Mouse (Mus musculus): ENCODE measurements around the gene Syt1.

The Syt1 gene

DNA sequence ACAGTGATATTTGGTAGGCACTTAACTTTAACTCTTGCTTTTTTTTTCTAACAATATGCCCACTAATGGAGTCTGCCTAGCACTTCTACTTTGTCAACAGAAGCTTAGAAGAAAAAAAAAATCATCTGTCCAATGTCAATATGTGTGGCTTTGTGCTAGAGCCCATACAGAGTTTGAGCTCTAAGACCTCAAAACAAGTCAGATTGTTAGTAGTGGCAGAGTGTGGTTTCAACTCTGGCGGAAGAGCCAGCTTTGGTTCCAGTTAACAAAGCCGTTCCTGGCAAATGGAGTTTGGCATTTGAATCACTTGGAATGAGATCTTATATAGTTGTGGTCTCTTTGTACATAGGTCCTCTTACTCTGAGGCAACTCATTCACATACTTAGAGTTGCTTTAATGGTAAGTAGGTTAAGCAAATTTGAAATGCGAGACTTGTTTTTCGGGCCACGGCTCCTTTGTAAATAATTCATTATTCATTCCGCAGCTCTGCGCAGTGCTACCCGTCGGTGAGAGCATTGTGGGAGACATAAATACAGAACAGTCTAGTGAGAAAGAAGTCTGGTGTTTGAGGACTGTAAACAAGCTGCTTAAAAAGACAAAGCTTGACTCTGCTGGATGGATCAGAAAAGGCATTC is 429.9 kb downstream of the Syt1 start:
- DNase-seq (ENCODE audit: inconsistent ontology term), result peak; percentile 93

DNA sequence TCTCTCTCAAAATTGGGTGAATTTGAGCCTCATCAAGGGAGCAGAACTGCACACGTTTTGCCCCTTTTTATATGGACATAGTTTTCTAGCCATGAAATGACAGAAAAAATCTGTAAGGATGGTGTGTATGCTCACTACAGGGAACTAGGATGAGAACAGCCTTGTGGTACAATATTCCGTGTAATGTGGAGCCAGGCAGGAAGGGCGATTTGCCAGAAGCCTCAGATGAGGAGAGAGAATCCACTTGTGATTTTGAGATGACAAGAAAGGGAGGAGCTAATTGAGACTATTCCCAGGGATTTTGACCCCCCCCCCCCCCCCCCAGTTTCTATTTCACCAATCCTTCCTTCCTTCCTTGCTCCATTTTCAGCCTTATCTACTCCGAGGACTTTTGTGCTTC is 431.4 kb downstream of the Syt1 start:
- no peak for DNase-seq (ENCODE audit: inconsistent ontology term)

DNA sequence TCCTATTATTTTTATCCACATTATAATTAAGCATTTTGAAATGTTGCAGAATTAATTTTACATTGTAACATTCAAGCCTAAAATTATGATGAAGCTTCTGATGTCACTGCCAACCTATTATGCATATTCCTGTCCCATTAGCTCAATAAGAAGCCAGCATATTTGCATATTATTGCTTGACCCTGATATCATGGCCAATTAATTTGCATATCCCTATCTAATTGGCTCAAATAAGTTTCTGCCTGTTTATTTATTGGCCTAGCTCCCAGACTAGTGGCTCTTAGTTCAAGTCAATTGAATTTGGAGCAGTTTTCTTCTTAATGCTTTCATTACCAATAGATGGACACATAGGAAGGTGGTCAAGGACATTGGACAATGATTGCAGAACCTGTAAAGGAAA is 433.2 kb downstream of the Syt1 start:
- peak; percentile 90 for DNase-seq (ENCODE audit: inconsistent ontology term)

DNA sequence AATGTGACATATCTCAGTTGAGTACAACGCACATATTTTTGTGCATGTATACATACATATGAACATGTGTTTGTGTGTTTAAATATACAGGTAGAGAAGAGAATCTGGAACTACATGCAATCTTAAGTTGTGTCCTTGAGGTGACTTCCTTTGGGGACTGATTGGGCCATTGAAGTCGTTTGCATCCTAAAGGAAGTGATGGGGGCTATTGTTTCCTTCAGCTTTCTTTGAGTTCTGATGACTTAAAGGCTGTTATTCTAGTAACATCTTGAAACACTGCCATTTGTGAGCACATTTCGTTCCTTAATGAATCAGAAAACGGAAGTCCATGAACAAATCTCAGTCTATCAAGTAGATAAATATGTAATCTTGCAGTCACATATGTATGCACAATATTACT is 438.0 kb downstream of the Syt1 start:
- DNase-seq (ENCODE audit: inconsistent ontology term), result no peak

DNA sequence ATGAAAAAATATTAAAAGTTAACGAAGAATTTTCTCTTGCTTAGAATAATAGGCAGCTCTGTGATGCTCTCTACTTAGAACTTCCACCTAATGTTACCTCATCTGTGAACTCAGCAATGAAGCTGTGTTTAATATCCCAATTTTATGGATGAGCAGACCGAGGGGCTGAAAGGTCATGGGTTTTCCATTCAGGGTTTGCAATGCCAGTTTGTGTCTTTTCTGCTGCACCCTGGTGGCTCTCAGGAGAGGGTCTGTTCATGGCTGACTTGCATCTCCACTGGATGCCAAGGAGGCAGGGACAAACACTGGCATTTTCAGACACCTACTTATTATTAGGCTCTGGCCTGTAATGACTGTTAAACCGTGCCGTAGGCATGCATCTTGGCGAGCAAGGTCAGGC is 439.7 kb downstream of the Syt1 start:
- DNase-seq (ENCODE audit: inconsistent ontology term), result peak; percentile 70

DNA sequence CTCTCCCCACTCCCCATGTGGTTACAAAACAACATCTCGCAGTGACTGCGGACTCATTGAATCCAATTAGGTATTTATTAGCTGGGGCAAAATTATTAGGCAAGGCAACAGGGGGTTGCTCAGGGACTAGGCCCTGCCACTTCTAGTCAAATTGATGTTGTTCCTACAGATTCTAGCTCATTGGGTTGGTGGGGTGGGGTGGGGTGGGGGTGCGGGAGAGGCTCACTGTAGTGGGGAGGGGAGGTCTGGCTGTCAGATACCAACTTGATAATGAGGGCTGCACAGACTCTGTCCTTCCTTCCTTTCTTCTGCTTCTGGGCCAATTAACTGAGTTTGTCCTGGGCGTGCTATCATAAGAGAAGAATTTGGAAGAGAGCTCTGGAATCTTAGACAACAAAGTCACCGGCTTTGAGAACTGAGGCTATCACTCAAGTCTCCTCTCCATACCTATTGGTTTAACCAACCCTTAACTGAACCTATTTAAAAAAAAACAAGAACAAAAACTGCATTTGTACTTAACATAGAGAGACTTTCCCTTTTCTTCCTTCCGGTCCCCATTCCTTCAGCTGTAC is 441.1 kb downstream of the Syt1 start:
- peak; percentile 61 for DNase-seq (ENCODE audit: inconsistent ontology term)

DNA sequence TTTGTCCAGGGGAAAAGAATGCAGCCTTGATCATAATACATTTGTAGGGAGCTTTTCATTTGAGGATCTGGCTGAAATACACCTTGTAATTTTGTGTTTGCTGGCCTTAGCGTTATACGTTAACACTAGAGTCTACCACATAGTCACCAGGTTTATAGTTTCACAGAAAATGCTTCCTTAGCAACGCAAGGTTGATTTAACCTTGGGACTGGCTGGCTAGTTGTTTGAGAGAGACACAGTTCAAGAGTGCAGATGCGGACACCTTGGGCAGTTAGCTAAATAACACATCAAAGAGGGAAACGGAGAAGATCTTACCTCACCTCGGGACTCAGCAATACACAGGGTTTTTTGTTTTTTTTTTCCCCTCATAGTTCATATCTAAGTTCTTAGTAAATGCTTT is 441.9 kb downstream of the Syt1 start:
- DNase-seq (ENCODE audit: inconsistent ontology term), result no peak

DNA sequence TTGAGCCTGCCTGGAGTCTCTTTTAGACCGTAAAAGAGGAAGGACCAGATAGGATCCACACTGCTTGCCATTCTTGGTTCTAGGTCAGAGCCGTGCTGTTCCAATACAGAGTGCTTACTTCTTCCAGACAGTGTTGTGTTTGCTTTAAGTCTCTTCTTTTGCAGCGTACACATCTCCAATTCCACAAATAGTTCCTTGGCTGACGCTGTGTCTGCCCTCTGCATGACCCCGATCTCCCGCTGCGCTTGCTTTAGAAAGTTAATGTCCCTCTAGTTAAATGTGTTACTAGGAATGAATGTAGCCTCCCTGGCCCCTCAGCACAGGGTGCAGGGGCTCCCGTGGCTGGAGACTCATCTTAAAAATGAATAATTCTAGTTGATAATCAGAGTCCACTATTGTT is 442.6 kb downstream of the Syt1 start:
- DNase-seq (ENCODE audit: inconsistent ontology term), result peak; percentile 80

DNA sequence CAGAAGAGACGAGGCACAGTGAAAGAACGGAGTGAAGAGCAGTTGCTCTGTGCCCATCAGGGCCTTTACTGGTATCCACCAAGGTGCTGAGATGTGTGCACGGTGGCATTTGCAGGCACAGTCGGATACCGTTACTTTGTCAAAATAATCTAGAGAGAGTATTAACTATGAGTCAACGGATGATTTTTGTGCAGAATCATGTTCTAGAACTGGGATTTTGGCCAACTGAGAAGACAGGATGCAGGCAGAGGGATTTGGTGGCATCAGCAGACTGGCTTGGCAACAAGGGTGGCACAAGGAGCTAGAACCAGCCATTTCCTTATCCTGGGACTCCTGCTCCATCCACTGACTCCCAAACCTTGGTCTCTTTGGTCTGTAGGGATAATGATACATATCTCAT is 443.3 kb downstream of the Syt1 start:
- DNase-seq (ENCODE audit: inconsistent ontology term), result no peak

DNA sequence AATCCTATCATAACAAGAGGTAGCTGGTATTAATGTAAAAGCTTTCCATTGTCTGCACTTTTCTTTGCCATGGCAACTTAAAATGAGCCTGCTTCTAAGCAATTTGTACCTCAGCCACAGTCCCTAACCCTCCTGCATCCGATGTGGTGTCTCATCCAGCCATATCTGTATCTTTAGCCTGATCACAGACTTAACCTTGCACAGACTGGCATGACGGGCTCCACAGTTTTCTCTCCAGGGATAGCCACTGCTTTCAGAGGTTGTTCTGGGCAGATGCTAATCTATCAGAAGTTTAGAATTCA is 451.2 kb downstream of the Syt1 start:
- DNase-seq (ENCODE audit: inconsistent ontology term), result no peak

DNA sequence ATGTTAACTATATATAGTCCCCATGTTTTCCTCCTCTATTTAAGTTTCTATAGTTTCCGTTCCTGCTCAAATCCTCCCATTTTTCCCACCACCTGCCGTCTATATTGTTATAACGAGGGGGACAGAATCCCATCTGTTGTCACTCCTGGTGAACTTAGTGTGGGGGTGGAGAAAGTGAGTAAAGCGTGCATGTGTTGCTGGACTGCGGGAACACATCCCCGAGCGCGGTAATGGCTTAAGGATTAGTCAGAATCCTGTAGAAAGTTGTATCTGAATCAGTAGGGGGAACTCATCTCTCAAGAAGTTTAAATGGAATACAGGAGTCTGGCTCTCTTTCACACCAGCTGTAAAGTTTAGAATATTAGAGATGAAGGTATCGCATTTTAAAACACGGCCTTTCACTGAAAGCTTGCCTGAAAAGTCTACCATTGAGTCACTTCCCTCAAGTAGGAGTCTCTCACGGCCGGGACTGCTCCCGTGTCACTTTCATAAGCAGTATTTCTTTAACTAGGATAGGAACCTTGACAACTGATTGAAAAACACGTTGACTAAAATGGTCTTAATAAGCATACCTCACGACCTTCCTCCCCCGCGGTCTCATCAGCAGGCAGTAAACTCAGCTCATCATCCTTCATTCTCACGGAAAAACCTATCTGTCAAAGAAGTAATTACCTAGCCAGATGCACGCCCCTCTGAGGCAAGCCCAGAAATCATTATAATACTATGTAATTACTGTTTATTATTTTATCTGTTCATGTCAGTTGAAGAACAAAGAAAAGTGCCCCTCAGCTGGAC is 451.8 kb downstream of the Syt1 start:
- no peak for DNase-seq (ENCODE audit: inconsistent ontology term)

DNA sequence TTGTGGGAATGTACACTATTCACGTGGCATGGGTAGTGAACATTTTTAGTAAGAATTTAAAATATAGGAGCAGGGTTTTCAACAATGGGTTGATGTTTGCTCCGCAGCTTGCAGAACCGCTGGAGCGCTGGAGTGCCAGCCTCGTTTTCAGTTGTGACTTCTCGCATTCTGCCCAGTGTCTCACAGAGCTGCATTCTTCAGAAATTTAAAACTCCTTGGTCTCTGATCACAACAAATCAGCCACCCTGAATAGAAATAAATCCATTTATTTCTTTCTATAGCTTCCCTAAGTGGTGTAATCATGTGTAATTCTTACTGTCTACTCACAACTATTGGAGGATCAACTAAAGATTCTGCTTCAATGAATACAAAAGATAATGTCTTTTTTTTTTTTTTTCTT is 458.2 kb downstream of the Syt1 start:
- no peak for DNase-seq (ENCODE audit: inconsistent ontology term)

DNA sequence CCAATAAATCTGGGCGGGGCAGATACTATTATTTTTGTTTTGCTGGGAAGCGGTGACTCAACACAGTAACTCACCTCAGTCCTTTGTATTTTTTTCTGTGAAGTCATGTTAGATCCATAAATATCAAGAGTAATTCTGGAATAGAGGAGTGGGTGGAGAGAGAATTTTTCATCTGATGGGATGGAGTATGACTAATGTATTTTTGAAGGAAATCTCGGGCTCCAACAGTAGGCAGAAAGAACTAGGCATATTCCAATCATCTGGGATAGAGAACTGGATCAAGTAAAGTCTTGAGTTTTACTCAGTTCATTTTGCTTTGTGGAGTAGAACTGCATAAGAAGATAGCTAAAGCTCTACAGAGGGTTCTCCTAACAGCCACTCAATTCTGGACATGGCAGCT is 465.1 kb downstream of the Syt1 start:
- no peak for DNase-seq (ENCODE audit: inconsistent ontology term)

DNA sequence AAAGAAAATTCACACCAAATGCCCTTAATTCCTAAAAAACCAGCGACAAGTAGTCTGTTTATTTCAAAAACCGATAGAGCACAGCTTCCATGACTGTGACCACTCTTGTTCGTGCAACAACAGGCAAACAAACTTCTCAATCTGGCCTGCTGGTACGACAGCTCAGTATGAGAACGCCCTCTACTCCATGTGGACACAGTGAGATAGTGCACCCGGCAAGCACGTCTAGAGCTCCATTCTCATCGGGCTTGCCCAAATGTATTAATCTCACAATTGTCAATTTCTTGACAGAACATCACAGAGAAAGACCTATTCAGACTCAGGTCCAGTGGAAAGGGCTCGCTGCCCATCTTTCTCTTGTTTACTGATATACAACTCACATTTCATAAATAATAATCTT is 469.2 kb downstream of the Syt1 start:
- DNase-seq (ENCODE audit: inconsistent ontology term), result no peak

DNA sequence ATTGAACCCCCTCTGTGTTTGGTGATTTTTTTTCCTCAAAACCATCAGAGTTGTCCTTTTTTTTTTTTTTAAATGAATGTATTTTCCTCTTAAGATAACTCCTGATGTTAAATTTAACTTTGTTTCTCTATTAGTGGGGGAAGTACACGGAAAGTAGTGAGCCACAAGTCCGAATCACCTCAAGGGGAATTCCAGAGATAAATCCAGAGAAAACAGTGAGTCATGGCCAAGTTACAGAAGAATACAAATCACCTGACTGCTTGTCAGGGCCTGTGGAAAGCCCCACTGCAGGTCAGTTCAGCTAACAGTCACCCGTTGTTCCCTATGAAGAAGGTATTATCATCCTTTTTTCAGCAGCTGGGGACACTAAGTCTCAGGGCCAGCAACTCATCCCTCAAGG is 472.2 kb downstream of the Syt1 start:
- DNase-seq (ENCODE audit: inconsistent ontology term), result no peak

DNA sequence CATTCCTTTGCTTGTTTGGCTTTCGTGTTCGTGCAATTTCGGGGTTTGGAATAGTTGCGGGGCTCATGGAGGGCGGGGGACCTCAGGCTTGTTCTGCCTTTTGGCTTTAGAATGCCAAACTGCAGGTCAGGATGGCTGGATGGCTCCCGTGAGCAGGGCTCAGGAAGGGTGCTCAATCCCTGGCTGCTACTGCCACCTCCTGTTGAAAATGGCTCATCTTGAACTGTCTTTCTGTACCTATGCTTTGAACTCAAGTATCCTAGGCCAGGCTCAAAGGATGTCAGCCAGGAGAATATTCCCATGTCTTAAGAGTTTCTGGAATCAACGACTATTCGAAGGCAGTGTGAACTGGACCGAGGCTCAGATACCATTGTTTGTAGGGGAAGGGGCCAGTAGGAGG is 473.1 kb downstream of the Syt1 start:
- DNase-seq (ENCODE audit: inconsistent ontology term), result no peak

DNA sequence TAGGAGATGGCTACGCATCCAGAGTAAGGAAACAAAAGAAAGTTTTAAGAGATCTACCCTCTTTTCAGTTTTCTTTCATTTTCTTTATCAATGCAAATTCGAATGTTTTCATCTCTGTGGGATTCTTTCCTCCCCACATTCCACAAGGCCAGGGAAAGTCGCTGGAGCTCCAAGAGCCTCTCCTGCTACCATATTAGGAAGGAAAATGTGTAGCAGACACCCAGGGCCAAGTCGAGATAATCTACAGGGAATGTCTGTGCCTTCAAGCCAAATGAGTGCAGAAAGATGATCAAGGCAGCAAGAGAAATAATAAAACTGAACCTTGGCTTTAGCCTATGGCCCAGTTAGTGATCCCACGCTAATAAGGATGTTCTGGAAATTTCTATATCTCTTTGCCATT is 474.9 kb downstream of the Syt1 start:
- peak; percentile 79 for DNase-seq (ENCODE audit: inconsistent ontology term)

DNA sequence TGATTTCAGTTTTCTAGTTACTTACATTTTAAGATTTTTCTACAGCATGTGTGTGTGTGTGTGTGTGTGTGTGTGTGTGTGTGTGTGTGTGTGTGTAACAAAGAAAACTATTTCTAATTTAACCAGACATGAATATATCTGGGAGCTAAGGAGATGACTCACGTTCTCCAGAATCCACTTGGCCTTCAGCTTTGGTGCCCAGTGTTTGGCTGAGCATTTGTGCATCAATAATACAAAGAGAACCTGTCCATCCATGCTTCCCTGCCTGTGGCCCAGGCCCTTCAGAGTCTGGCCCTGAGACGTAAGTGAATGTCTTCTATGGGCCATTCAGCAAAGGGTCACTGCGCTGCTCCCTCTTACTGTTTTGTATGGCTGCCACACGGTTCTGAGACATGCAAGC is 476.7 kb downstream of the Syt1 start:
- DNase-seq (ENCODE audit: inconsistent ontology term), result peak; percentile 52

DNA sequence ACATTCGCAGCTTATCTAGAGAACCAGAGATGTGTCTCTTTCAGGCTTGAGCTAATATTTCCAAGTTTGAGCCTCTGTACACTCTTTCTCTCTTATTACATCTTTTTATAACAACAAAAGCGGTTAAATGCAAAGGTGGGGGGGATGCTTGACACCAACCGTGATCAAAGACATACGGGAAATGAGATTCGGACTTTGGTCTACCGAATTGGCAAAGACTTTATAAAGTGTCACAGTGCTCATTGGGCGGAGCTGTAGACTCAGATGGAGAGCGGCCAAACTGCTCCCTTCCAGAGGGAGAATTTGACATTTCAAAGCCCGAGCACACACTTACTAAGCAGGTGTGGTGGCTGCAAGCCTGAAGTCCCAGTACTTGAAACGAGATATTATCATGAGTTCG is 477.9 kb downstream of the Syt1 start:
- no peak for DNase-seq (ENCODE audit: inconsistent ontology term)

DNA sequence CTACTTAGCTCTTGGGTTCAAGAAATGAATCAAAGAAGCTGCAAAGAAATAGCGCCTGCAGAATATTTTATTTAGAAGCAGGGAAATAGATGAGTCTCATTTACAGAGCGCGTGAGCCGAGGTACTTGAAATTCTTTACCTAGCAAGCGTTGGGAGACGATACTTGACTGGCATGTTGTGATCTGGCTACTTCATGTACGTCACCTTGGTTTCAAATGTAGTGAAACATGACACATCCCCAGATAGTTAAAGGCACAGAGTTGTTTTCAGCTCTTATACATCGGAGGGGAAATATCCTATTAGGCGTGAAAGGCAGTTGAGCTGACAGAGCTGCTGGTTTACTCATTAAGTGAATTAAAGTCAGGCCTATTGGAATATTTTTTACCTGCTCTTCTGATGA is 478.5 kb downstream of the Syt1 start:
- no peak for DNase-seq (ENCODE audit: inconsistent ontology term)

DNA sequence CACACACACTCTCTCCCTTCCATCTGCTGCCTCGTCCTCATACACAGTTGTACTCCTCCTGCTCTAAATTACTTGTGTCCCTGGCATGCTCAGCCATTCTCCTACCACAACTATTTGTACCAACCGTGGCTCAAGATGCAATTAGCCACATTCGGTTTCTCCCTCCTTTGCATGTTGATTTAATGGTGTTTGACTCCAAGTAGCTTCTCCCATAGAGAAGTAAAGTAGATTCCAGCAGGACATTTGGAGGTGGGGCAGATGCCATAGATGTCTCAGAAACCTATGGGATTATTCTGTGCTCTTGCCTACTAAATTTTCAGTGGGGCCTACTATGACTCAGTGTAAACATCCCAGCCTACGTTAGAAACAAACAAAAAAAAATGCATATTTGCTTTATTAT is 479.1 kb downstream of the Syt1 start:
- DNase-seq (ENCODE audit: inconsistent ontology term), result peak; percentile 77

DNA sequence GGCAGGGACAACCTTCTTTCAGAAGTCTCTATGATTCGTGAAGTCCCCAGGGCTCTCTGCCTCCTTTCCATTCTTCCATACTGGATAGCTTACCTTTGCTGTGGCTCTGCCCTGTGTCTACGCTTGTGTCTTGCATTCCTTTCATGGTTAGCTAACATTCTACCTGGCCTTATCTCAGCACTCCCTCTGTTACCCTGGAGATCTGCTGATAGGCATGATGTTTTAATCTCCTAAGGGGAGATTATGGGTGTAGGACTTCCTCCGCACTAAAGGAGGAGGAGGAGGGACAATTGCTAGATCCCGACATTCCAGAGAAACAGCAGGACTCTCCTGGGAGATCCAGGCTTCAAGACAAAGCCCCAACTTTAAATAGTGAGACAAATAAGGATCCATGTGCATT is 479.7 kb downstream of the Syt1 start:
- DNase-seq (ENCODE audit: inconsistent ontology term), result no peak

DNA sequence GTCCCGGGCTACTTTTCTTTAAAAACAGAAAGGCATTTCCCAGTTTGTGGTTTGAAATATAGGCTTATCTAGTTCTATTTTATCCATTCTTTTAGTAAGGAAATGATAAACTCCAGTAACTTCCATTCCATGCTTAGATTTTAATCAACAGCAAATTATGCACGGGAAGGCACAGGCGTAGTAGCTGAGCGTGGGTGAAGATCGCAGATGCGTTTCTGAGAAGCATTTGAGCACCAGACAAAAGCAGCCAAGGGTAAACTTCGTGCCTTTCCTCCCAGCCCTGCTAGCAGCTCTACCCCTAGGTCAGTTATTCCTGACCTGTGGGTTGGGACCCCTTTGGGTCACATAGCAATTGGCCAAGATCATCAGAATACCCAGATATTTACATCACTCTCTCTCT is 482.4 kb downstream of the Syt1 start:
- DNase-seq (ENCODE audit: inconsistent ontology term), result no peak

DNA sequence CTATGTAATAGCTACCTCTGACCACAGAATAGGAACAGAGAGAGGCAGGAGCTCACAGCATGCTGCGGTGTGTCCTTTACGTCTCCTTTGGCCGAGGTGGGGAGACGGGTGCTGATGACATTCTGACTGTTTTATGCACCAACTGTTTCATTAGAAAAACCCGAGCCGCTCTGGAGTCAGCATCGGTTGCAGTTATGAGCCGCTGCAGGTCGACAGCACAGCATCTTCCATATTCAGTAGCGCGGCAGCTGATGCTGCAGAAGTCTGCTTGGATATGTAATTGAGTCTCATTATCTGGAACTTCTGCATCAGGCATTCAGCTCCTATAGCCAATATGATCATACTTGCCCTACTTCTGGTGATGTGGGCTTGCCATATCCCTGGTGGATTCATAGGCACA is 485.3 kb downstream of the Syt1 start:
- no peak for DNase-seq (ENCODE audit: inconsistent ontology term)
